14 mouse cellular contexts compared by ENCODE assay signal in the genomic region with DNA sequence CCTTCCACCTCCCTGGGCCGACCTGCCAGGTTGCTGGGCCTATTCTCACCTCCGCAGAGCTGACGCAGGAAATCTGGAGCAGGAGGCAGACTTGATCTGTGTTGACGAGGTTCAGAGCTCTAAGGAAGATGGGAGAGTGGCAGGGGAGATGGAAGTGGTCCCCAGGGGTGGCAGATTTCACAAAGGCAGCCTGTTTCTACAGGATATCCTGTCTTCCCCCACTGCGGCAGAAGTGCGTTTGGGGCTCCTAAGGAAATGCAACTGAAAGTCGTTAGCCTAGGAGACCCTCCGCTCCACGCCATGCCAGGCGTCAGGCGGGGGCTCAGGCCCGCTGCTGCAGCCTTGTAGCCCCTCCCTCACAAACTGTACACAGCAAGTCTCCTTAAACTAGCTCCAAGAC. TPM values are rescaled to one million over a fixed set of nuclear protein-coding genes. Genes with fewer than 3 reads are reported as not detected.
DNase-seq lines count a peak whose midpoint lies in the region; ATAC-seq and TF ChIP-seq lines count a peak whose summit lies in the region.
"Had no signal": no experiment of that assay in that cellular context is flagged by ENCODE, and none has a peak within 500 bp of the region (broad histone marks: within the 10 kb centered on the region; RNA-seq: fewer than 3 reads in every experiment).

No protein-coding gene starts in this region.

- H3K36me3 ChIP-seq in kidney, postnatal 0 days (ENCODE audit: insufficient read depth, low read length) = no peaks in the 10 kb centered on the region
- no peaks in the 10 kb centered on the region for H3K36me3 ChIP-seq in kidney, embryonic 15.5 days
- no peaks in the 10 kb centered on the region for H3K36me3 ChIP-seq in liver, embryonic 15.5 days (replicated peaks)

- no peak for TF ChIP-seq CTCF in kidney, postnatal 0 days (IDR thresholded peaks at IDR 0.05; ENCODE audit: low read depth)

- no peak for ATAC-seq in kidney, postnatal 0 days (replicated peaks; ENCODE audit: low FRiP score, low read depth)
- ATAC-seq in kidney, embryonic 15.5 days (replicated peaks; ENCODE audit: low FRiP score) = no peak
- ATAC-seq in common myeloid progenitor, adult 5-6 weeks (replicated peaks; ENCODE audit: low read depth, poor library complexity, severe bottlenecking) = peak; percentile 22; the same call in 1 of the 2 replicates
- no peak for ATAC-seq in liver, embryonic 15.5 days (ENCODE audit: insufficient read depth)
- ATAC-seq in cerebellum, adult (ENCODE audit: insufficient number of reproducible peaks, low FRiP score, low TSS enrichment) = no peak
- ATAC-seq: CD4-positive, CD25-positive, alpha-beta regulatory T cell, adult 4 months; lung, postnatal 0 days; midbrain, embryonic 13.5 days had no signal

- WGBS in kidney, postnatal 0 days = 68% methylated on average over 12 of the region's 12 CpGs
- 58% methylated on average over 12 of the region's 12 CpGs for WGBS in kidney, embryonic 15.5 days
- 42% methylated on average over 12 of the region's 12 CpGs for WGBS in liver, embryonic 15.5 days (ENCODE audit: insufficient replicate concordance)

- no peak overlapping the region for H3K4me3 ChIP-seq in kidney, postnatal 0 days (replicated peaks; ENCODE audit: low read depth, low read length)
- H3K4me3 ChIP-seq in kidney, embryonic 15.5 days (replicated peaks) = no peak overlapping the region
- peak overlapping the region; percentile 20 for H3K4me3 ChIP-seq in liver, embryonic 15.5 days (replicated peaks)
- H3K4me3 ChIP-seq: hindbrain, embryonic 15.5 days; midbrain, embryonic 13.5 days had no signal

- DNase-seq in kidney, postnatal 0 days (ENCODE audit: low spot score) = no peak
- peak; percentile 60 for DNase-seq in thymus, postnatal 25 days
- DNase-seq in ovary, postnatal 10 days (ENCODE audit: low spot score) = no peak
- DNase-seq: adrenal gland, adult 8-10 months; gastrocnemius, postnatal 36 days; kidney, adult 9 months had no signal

- H3K4me1 ChIP-seq in kidney, postnatal 0 days (replicated peaks; ENCODE audit: insufficient read depth, low read length) = peaks cover 17% of the 10 kb centered on the region; the same call in 1 of the 2 replicates
- peaks cover 46% of the 10 kb centered on the region for H3K4me1 ChIP-seq in kidney, embryonic 15.5 days
- H3K4me1 ChIP-seq in liver, embryonic 15.5 days (replicated peaks) = peaks cover 19% of the 10 kb centered on the region

- no peak overlapping the region for H3K9ac ChIP-seq in kidney, postnatal 0 days (ENCODE audit: low read depth, low read length)
- H3K9ac ChIP-seq in kidney, embryonic 15.5 days = no peak overlapping the region
- H3K9ac ChIP-seq in liver, embryonic 15.5 days = no peak overlapping the region
- H3K9ac ChIP-seq: hindbrain, embryonic 15.5 days; midbrain, embryonic 13.5 days had no signal

- no peak overlapping the region for H3K27ac ChIP-seq in kidney, postnatal 0 days
- H3K27ac ChIP-seq in kidney, embryonic 15.5 days = no peak overlapping the region
- no peak overlapping the region for H3K27ac ChIP-seq in liver, embryonic 15.5 days (replicated peaks)
- H3K27ac ChIP-seq: hindbrain, embryonic 15.5 days; midbrain, embryonic 13.5 days had no signal

- no peaks in the 10 kb centered on the region for H3K9me3 ChIP-seq in kidney, postnatal 0 days (replicated peaks; ENCODE audit: low read length)
- no peaks in the 10 kb centered on the region for H3K9me3 ChIP-seq in kidney, embryonic 15.5 days (replicated peaks)
- no peaks in the 10 kb centered on the region for H3K9me3 ChIP-seq in liver, embryonic 15.5 days (replicated peaks)
- H3K9me3 ChIP-seq: hindbrain, embryonic 15.5 days; midbrain, embryonic 13.5 days had no signal

- H3K27me3 ChIP-seq in kidney, postnatal 0 days (ENCODE audit: insufficient read depth, low read length) = no peaks in the 10 kb centered on the region
- 0 out of 2 replicates have a peak, but pooled peaks cover 3% of the 10 kb centered on the region for H3K27me3 ChIP-seq in kidney, embryonic 15.5 days
- peaks cover 22% of the 10 kb centered on the region for H3K27me3 ChIP-seq in liver, embryonic 15.5 days
- H3K27me3 ChIP-seq: hindbrain, embryonic 15.5 days had no signal

- peak overlapping the region; percentile 15; the same call in 1 of the 2 replicates for H3K4me2 ChIP-seq in kidney, postnatal 0 days (ENCODE audit: low read length)
- no peak overlapping the region for H3K4me2 ChIP-seq in kidney, embryonic 15.5 days
- H3K4me2 ChIP-seq in liver, embryonic 15.5 days = peak overlapping the region; percentile 37
- H3K4me2 ChIP-seq: hindbrain, embryonic 15.5 days; midbrain, embryonic 13.5 days had no signal

RNA-seq across cellular contexts. Expression of a gene that starts 5.4 kb away (rescaled TPM):
- polyA plus RNA-seq in kidney, postnatal 0 days (2015; fragmentation: Nextera tagmentation; extraction: Ambion mirVana) = 10.8 and 11.5 TPM in 2 replicates
- polyA plus RNA-seq in kidney, embryonic 15.5 days (2015; fragmentation: Nextera tagmentation; extraction: Ambion mirVana) = 18.6 and 19.0 TPM in 2 replicates
- total RNA-seq in common myeloid progenitor, adult 5-6 weeks (2017) = 29.2 and 34.5 TPM in 2 replicates
- 3.6 and 4.2 TPM in 2 replicates for polyA plus RNA-seq in liver, embryonic 15.5 days (2015; fragmentation: Nextera tagmentation; extraction: Ambion mirVana)
